Mouse (Mus musculus) kidney, embryonic 14.5 days (tissue): Measurements from ENCODE around the gene Ndufb2. TPM values are rescaled to one million over a fixed set of nuclear protein-coding genes. Genes with fewer than 3 reads are reported as not detected.

Experiments used
- ATAC-seq: fragments of 200-750 bp; cut with Nextera tagmentation; 2 replicates; pipeline ENCODE4 v1.8.0; 2017; ENCODE audit warnings: moderate number of reproducible peaks, mild to moderate bottlenecking, moderate TSS enrichment, moderate library complexity; ENCODE audit not compliant: low FRiP score, low TSS enrichment
- H3K27ac ChIP-seq: fragments of 300-500 bp; sonication (generic); 2 replicates; pipeline ENCODE4 v1.5.1; 2014; ENCODE audit warnings: low read depth, mild to moderate bottlenecking, low read length, moderate library complexity, mixed read lengths
- H3K27me3 ChIP-seq: fragments of 300-500 bp; sonication (generic); 2 replicates; pipeline ENCODE4 v1.6.1; 2014; ENCODE audit warnings: mild to moderate bottlenecking, low read length; ENCODE audit not compliant: control insufficient read depth, insufficient read depth
- H3K36me3 ChIP-seq: fragments of 300-500 bp; sonication (generic); 2 replicates; pipeline ENCODE4 v1.6.1; 2014; ENCODE audit warnings: low read length, mixed read lengths; ENCODE audit not compliant: control insufficient read depth, insufficient read depth
- H3K4me1 ChIP-seq: fragments of 300-500 bp; sonication (generic); 2 replicates; pipeline ENCODE4 v1.6.1; 2014; ENCODE audit warnings: low read length, mixed read lengths; ENCODE audit not compliant: control insufficient read depth, insufficient read depth
- H3K4me2 ChIP-seq: fragments of 300-500 bp; sonication (generic); replicated peaks from 2 replicates; pipeline ENCODE4 v1.6.1; 2014; ENCODE audit warnings: low read depth, mild to moderate bottlenecking, low read length
- H3K4me3 ChIP-seq: fragments of 300-500 bp; sonication (generic); 2 replicates; pipeline ENCODE4 v1.5.1; 2014; ENCODE audit warnings: mild to moderate bottlenecking, low read length
- H3K9ac ChIP-seq: fragments of 300-500 bp; sonication (generic); 2 replicates; pipeline ENCODE4 v1.6.1; 2014; ENCODE audit warnings: low read depth, mild to moderate bottlenecking, low read length, moderate library complexity
- H3K9me3 ChIP-seq: fragments of 300-500 bp; sonication (generic); 2 replicates; pipeline ENCODE4 v1.6.1; 2016; ENCODE audit warnings: low read length; ENCODE audit not compliant: control insufficient read depth
- WGBS: fragments of 180-500 bp; shearing (Covaris S2); extraction: QIAGEN DNeasy Blood & Tissue Kit; methylation state at CpG from one replicate; pipeline ENCODE4 v1.1.7; 2014; 5-methylcytosine and 5-hydroxymethylcytosine counted together
- polyA plus RNA-seq: library from polyadenylated mRNA; unstranded; fragments of >200 nt; fragmentation: Nextera tagmentation; extraction: Ambion mirVana; gene quantifications from 2 replicates; pipeline ENCODE4 v1.2.1, GENCODE M21; 2014

The Ndufb2 gene
- 304 and 445 TPM in 2 replicates for polyA plus RNA-seq

DNA sequence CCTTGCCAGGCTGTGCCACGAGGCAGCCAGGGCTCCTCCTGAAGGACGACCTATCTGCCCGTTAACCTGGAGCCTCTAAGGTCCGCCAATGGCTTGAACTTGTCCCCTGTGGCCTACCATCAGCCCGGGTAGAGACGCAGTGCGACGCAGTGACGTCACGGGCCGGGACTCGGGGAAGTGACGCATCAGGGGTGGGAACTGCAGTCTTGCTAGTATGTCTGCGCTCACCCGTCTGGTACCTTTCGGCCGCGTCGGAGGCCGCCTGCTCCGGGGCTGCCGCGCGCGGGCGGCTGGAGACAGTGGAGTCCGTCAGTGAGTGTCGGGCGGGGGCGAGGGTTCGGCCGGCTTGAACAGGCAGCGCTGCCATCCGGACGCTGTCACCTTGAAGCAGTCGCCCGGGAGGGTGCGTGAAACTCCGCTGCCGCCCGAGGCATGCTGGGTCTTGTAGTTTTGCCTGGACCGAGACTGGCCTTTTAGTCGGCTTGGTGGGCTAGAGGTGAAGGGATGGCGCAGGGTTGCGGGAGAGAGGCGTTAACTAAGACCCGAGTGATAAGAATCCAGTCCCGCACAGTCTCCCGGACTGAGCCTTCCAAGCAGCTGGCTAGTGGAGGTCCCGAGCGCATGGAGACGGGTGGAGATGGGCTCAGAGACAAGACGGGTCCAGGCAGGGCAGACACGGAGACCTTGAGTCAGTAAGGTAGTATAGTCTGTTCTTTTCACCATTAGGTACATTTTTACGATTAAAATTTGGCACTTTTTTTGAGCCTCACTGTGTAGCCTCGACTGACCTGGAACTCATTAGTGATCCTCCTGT is at the start of gene Ndufb2:
TSS of gene Ndufb2 (plus strand) at position 174 of the 814 bp plus-strand sequence.
- Histone ChIP-seq H3K4me1 (0 out of 2 replicates have a peak, but pooled peaks cover 3% of the 10 kb centered on the region), H3K36me3 (peaks cover 10% of the 10 kb centered on the region), H3K27ac (peak within 1 kb of the TSS; percentile 80), H3K9ac (peak within 1 kb of the TSS; percentile 70), H3K27me3 (no peaks in the 10 kb centered on the region), H3K4me2 (peak within 1 kb of the TSS; percentile 59), H3K4me3 (peak within 1 kb of the TSS; percentile 59), H3K9me3 (no peaks in the 10 kb centered on the region)
- ATAC-seq = peak; percentile 98
- WGBS = under 1% methylated on average over 56 of the region's 56 CpGs

- Histone ChIP-seq H3K27me3 (no peaks in the 10 kb centered on the region), H3K36me3 (no peaks in the 10 kb centered on the region), H3K9me3 (no peaks in the 10 kb centered on the region), H3K4me3 (no peak overlapping the region), H3K9ac (peak overlapping the region; percentile 19; the same call in 1 of the 2 replicates), H3K4me1 (peaks cover 75% of the 10 kb centered on the region), H3K4me2 (peak overlapping the region; percentile 24), H3K27ac (peak overlapping the region; percentile 91)
- peak; percentile 91 for ATAC-seq
- 8% methylated on average over 15 of the region's 15 CpGs for WGBS
Observed at GRCm38 (mm10) chr6:39542631-39543597, 49.5 kb upstream of the Ndufb2 start.

DNA sequence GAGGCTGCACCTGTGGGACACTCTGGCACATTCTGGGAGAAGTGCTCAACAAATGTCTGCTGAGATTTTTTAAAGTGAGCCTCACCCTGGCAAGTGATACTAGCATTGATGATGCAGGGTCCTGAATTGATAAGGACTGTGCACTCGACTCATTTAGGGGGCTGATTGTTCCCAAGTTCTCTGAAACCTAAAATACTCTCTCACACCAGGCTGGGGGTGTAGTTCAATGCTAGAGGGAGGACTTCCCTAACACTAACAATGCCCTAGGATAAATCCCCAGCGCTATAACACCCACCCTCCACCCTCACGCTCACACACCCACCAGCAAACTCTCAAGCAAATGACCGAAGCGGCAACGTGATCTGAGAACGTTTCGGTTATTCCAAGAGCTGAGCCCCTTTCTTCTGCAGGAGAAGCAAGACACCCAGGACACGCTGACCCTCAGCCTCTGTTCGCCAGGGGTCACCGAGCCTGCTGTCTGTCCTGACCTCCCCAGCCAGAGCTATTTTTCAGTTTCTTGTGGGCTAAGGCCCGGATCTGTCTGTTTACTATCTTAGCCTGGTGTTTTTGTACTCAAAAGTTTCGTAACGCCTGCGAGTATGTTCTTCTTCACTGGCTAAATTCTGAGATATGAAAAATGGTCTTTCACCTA is 48.5 kb upstream of the Ndufb2 start:
- no peak for ATAC-seq
- H3K27me3 ChIP-seq = no peaks in the 10 kb centered on the region
- WGBS = 23% methylated on average over 15 of the region's 15 CpGs

GRCm38 (mm10) chr6:39545474-39545873 is 46.9 kb upstream of the Ndufb2 start:
- no peak overlapping the region for H3K4me2 ChIP-seq
- no peaks in the 10 kb centered on the region for H3K36me3 ChIP-seq
- no peak for ATAC-seq
- peak overlapping the region; percentile 33; the same call in 1 of the 2 replicates for H3K27ac ChIP-seq
- H3K4me3 ChIP-seq = no peak overlapping the region
- H3K9ac ChIP-seq = no peak overlapping the region
- no peaks in the 10 kb centered on the region for H3K9me3 ChIP-seq
- WGBS = 74% methylated on average over 7 of the region's 7 CpGs
- H3K27me3 ChIP-seq = no peaks in the 10 kb centered on the region
- H3K4me1 ChIP-seq = peaks cover 54% of the 10 kb centered on the region

More for the DNA sequence above, 48.5 kb upstream of the Ndufb2 start:
- Histone ChIP-seq H3K4me2 (no peak overlapping the region), H3K9ac (peak overlapping the region; percentile 19; the same call in 1 of the 2 replicates), H3K4me1 (peaks cover 69% of the 10 kb centered on the region), H3K4me3 (no peak overlapping the region), H3K9me3 (no peaks in the 10 kb centered on the region), H3K36me3 (no peaks in the 10 kb centered on the region), H3K27ac (peak overlapping the region; percentile 91)

- no peaks in the 10 kb centered on the region for H3K27me3 ChIP-seq
- no peaks in the 10 kb centered on the region for H3K36me3 ChIP-seq
- no peak for ATAC-seq
- 76% methylated on average over 5 of the region's 5 CpGs for WGBS
- no peak overlapping the region for H3K4me2 ChIP-seq
- no peak overlapping the region for H3K27ac ChIP-seq
- no peak overlapping the region for H3K4me3 ChIP-seq
- peaks cover 48% of the 10 kb centered on the region for H3K4me1 ChIP-seq
- H3K9me3 ChIP-seq = no peaks in the 10 kb centered on the region
- H3K9ac ChIP-seq = no peak overlapping the region
Observed at GRCm38 (mm10) chr6:39548030-39548429, 44.3 kb upstream of the Ndufb2 start.

GRCm38 (mm10) chr6:39551981-39552636 is 40.3 kb upstream of the Ndufb2 start:
- Histone ChIP-seq H3K4me1 (peaks cover 30% of the 10 kb centered on the region), H3K4me2 (no peak overlapping the region), H3K4me3 (no peak overlapping the region), H3K9ac (no peak overlapping the region), H3K27ac (0 out of 2 replicates have a peak overlapping the region, but pooled peaks have one; percentile 17), H3K36me3 (no peaks in the 10 kb centered on the region), H3K27me3 (no peaks in the 10 kb centered on the region), H3K9me3 (no peaks in the 10 kb centered on the region)
- ATAC-seq = no peak
- 35% methylated on average over 8 of the region's 8 CpGs for WGBS

DNA sequence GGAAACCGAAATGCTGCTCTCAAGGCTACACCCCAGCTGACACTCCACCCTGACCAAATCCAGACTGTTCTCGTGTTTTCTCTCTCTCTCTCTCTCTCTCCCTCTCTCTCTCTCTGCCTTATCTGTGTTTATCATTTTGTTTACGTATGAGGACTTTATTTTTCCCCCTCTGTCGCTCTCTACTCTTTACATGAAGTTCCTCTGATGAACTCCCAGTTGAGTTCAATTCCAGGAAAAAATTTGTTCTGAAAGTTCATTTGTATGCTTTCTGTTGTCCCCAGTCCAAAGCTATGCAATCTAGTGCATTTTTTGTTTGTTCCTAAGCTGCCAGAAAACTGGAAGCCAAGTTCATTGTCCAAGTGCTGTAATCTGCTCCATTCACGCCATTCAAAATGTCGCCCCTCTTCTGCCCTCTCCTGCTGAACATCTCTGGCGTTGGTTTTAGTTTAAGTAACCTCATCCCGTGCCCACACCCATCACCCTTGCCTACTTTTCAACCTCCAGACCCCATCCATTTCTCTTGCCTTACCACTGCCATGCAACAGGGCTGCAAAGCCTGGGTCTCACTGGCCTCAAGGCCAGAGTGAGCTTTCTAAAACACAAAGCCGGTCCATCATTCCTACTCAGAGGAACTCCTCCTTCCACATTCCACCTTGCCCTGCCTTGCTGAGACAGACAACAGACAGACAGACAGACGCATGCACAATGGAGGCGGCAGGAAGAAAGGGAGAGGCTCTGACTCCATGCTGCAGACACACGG is 37.3 kb upstream of the Ndufb2 start:
- no peak overlapping the region; the same call in 1 of the 2 replicates for H3K9ac ChIP-seq
- H3K36me3 ChIP-seq = no peaks in the 10 kb centered on the region
- ATAC-seq = no peak
- H3K27ac ChIP-seq = no peak overlapping the region
- no peaks in the 10 kb centered on the region for H3K9me3 ChIP-seq
- no peak overlapping the region for H3K4me3 ChIP-seq
- WGBS = 63% methylated on average over 12 of the region's 12 CpGs
- no peaks in the 10 kb centered on the region for H3K27me3 ChIP-seq
- H3K4me1 ChIP-seq = peaks cover 35% of the 10 kb centered on the region
- 0 out of 2 replicates have a peak overlapping the region, but pooled peaks have one; percentile 79 for H3K4me2 ChIP-seq

DNA sequence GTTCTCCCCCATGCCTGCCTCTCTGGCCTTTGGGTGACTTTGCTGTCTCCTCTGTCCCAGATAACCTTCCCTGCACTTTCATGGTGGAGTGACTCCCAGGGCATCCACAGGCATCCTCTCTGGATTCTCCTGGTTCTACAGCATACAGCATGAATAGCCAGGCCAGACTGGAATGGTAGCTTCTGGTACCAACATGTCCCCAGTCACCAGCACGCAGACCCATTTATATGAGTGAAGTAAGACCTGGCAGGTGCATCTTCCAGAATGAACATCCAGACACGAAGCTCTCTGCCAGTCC is 36.8 kb upstream of the Ndufb2 start:
- no peaks in the 10 kb centered on the region for H3K36me3 ChIP-seq

More for the DNA sequence above, 36.8 kb upstream of the Ndufb2 start:
- WGBS = 83% methylated on average over 2 of the region's 2 CpGs
- H3K27ac ChIP-seq = no peak overlapping the region
- peak overlapping the region; percentile 79 for H3K4me2 ChIP-seq
- ATAC-seq = no peak
- no peak overlapping the region for H3K9ac ChIP-seq
- H3K9me3 ChIP-seq = no peaks in the 10 kb centered on the region
- H3K27me3 ChIP-seq = no peaks in the 10 kb centered on the region
- H3K4me1 ChIP-seq = peaks cover 35% of the 10 kb centered on the region
- H3K4me3 ChIP-seq = no peak overlapping the region; the same call in 1 of the 2 replicates
